Mouse (Mus musculus): Measurements from ENCODE around the gene Spock1.
"Not testable (repeated sequence)": the region's sequence is repeated elsewhere in the genome, so short reads cannot be mapped to it uniquely, and the experiment has no call there.

The Spock1 gene

DNA sequence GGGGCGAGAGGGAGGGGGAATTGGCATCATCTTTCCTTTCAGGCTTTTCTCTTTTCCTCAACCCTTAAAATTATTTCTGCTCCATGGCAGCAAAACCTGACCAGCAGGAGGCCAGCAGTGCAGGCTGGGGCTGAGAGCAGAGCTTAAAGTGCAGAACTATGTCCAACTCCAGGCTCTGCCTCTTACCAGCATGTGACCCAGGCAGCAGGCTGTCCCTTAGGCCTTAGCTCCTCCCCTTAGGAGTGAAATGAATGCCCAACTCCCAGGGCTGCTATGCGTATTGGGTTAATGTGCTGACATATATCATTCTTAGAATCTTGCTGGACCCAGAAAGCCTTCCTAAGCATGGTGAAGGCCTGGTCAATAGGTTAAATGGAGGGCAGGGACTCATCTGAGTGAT lies 434.1 kb downstream of the Spock1 start:
- no peak for DNase-seq

DNA sequence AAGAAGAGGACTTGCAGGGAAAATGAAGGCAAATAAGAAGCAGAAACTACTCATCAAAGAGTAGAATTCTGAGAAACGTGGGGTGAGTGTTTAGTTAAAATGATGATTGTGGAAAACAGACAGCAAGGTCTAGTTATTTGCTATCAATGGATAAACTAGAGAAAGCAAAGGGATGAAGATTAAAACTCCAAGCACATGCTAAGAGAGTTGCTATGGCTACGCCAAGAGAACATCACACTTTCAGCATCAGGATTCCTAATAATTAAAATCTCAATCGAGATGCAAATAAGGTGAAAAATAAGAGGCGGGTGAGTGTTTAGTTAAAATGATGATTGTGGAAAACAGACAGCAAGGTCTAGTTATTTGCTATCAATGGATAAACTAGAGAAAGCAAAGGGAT lies 437.2 kb downstream of the Spock1 start:
- not testable (repeated sequence) for DNase-seq

DNA sequence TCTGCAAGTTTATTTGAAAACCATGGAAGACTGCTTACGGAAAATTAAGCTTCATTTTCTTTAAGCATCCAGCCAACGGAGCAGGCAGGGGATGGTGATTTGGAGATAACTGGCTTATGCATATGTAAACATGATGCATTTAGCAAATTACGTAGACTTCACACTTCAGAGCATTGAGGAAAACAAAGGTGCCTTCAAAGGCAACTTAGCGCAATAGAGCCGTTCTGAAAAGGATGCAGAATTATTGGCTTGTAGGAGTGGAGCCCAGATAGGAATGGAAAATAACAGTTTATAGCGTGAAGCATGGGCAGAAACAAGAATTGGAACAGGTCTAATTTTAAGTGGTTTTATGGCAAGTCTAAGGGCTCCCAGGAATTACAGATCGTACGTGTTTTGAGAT lies 448.2 kb downstream of the Spock1 start:
- no peak for DNase-seq

DNA sequence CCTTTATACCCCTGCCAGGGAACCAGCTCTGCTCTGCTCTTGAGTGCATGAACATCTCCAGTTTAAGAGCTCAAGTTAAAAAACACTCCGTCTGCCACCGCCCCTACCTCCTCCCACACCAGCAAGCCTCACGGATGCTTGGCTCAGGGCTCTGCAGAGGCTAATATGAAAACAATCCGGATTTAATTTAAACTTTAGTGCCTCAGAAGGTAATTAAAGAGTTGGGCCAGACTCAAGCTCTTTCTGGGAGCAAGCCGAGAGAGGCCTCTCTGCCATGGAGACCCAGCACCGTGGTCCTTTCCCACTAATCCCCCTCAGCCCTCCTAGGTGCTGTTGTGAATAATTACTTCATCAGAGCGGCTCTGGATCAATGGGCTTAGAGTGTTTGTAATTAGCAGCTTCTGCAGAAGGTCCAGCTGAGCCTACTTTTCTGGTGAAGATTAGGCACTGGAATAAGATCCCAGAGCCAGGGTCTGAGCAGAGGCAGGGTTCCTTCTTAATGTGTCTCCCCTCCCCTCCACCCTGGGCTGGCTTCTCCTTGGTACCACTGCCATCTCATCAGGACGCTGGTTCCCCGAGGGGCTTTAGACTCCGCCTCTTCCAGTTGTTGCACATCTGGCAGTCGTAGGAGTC lies 457.8 kb downstream of the Spock1 start:
- no peak for DNase-seq

DNA sequence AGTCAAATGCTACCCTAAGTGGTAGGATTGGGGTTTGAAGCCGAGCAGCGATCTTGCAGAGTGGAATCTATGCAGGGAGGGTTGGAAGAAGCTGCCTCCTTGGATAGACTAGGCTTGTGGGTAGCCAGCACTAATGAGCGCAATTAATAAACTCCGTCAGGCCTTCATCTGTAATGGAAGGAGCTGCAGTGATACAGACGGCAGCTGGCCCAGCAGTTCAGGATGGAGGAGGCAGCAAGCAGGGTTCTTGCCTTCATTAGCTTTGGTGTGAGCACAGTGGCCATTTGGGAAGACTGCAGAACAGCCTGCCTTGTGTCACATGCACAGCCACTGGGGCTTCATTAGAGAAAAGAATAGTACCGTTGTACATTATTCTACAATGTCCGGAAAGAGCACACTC lies 459.2 kb downstream of the Spock1 start:
- no peak for DNase-seq

DNA sequence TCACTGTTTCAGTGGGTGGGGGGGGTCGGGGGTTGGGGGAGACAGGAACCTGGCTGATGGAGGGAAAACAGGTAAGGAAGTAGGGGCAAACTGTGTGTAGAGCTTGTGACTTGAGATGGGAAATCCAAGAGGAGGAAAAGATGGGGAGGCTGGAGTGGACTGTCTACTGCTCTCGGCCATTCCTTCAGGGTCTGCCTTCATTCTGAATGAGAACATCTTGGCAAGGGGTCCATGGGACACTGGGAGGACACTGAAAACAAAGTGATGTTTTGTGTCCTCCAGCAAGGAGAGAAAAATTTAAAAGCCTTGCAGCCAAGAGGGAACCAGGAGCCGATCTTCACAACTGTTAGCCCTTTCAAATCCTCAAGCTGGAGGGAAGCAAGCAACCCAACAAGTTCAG lies 463.2 kb downstream of the Spock1 start:
- no peak for DNase-seq

GRCm38 (mm10) chr13:57440111-57440510 lies 468.0 kb downstream of the Spock1 start:
- DNase-seq: no peak

DNA sequence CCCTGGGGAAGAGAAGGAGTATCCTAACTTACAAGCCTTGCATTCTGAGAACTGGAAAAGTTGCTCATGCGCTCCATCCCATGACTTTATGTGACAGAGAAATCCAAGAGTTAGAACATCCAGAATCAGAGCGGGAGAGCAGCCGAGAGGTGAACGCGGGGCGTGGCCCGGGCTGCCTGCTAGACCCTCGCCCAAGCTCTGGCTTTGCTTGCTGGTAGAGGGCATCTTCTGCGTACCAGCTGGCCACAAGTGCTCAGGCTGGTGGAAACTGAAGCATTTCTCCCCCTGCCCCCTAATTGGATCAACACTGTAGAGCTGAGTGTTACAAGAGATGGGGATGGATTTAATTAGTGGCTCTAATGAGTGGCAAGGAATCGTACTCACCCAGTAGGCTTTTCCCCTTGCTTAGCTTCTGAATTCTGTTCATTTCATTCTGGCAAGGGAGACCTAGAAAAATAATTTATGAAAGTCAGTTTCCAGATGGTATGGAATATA lies 472.4 kb downstream of the Spock1 start:
- DNase-seq: no peak

- DNase-seq: no peak
Measured at GRCm38 (mm10) chr13:57433848-57434247, 474.3 kb downstream of the Spock1 start.

GRCm38 (mm10) chr13:57431815-57432214 lies 476.3 kb downstream of the Spock1 start:
- DNase-seq: no peak

DNA sequence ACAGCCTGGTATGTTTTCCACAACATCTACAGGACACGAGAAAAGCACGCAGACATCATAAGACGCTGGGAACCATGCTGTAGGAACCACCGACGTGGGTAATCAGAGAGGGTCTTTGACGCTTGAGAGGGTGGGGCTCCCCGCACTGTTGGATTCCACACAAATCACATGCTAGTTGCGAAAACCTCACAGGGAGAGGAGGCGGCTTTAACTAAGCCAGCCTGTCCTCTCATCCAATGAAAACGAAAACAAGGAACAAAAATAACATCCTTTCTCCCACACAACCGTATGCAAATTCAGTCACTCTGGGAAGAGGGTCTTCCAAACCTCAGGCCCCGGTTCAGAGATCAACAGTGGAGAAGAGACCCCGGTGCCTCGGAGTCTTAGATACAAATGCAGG lies 479.3 kb downstream of the Spock1 start:
- no peak for DNase-seq

DNA sequence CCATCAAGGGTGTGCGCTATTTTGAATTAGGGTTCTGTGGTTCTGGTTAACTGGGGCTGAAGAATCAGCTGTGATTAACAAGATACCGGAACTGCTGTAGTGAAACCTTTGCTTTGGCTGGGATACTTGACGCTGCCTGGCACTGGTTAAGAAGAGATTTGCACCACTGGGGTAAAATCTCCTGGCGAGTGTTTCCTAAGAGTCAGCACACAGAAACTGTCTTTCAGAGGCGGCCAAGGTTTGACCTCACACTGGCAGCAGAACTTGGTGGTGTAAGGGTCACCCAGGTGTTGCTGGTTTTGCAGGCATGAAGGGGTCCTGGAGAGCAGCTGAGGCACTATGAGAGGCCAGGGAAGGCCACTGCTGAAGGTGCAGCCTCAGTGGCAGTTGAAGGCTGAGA lies 489.4 kb downstream of the Spock1 start:
- DNase-seq: no peak

GRCm38 (mm10) chr13:57414716-57415115 lies 493.4 kb downstream of the Spock1 start:
- DNase-seq: no peak

GRCm38 (mm10) chr13:57407666-57408065 lies 500.5 kb downstream of the Spock1 start:
- DNase-seq: no peak

GRCm38 (mm10) chr13:57402386-57402785 lies 505.7 kb downstream of the Spock1 start:
- DNase-seq: no peak

GRCm38 (mm10) chr13:57372141-57372700 lies 535.9 kb downstream of the Spock1 start:
- no peak for DNase-seq

Measured in thymus, postnatal 14 days (tissue).